Mouse (Mus musculus) MEL (cell line): ENCODE measurements around the gene 5830473C10Rik.

Experiments used
- CTCF ChIP-seq, 3 experiments: IDR thresholded peaks in 2 of 3; conservative IDR thresholded peaks in 1 of 3; 2 replicates each; pipeline ENCODE4 v1.5.1; 2011 to 2012; ENCODE audit warnings: low read length in 3 of 3, low read depth in 2 of 3, mild to moderate bottlenecking in 2 of 3, improper control_type of control experiment in 1 of 3, inconsistent platforms in 1 of 3, mixed read lengths in 1 of 3, moderate library complexity in 1 of 3; ENCODE audit not compliant: control insufficient read depth in 1 of 3, insufficient read depth in 1 of 3, poor library complexity in 1 of 3, severe bottlenecking in 1 of 3
- E2F4 ChIP-seq: IDR thresholded peaks from 2 replicates; pipeline ENCODE4 v1.6.1; 2011; ENCODE audit warnings: low read depth, low read length, improper control_type of control experiment, borderline replicate concordance
- ETS1 ChIP-seq: IDR thresholded peaks from 2 replicates; pipeline ENCODE4 v1.6.1; 2012; ENCODE audit warnings: low read depth, mild to moderate bottlenecking, inconsistent platforms, low read length, improper control_type of control experiment, moderate library complexity
- GATA1 ChIP-seq: IDR thresholded peaks from 2 replicates; pipeline ENCODE4 v1.6.1; 2011; ENCODE audit warnings: low read depth, low read length, improper control_type of control experiment
- MAFK ChIP-seq: IDR thresholded peaks from 2 replicates; pipeline ENCODE4 v1.6.1; 2011; ENCODE audit warnings: low read depth, mild to moderate bottlenecking, low read length, improper control_type of control experiment, borderline replicate concordance
- MEF2A ChIP-seq: IDR thresholded peaks from 2 replicates; pipeline ENCODE4 v1.6.1; 2014; ENCODE audit warnings: low read depth, mild to moderate bottlenecking, inconsistent platforms, low read length, improper control_type of control experiment; ENCODE audit not compliant: poor library complexity, insufficient replicate concordance, severe bottlenecking; ENCODE audit errors: extremely low read depth
- NELFE ChIP-seq: IDR thresholded peaks from 2 replicates; pipeline ENCODE4 v1.6.1; 2011; ENCODE audit warnings: low read depth, low read length, improper control_type of control experiment
- POLR2A ChIP-seq, 2 experiments: IDR thresholded peaks; 2 replicates each; pipeline ENCODE4 v1.6.1; 2011 to 2012; ENCODE audit warnings: low read length in 2 of 2, mild to moderate bottlenecking in 2 of 2, control low read depth in 1 of 2, improper control_type of control experiment in 1 of 2, low read depth in 1 of 2, moderate library complexity in 1 of 2; ENCODE audit not compliant: control insufficient read depth in 1 of 2, insufficient read depth in 1 of 2, poor library complexity in 1 of 2
- POLR2AphosphoS2 ChIP-seq: IDR thresholded peaks from 2 replicates; pipeline ENCODE4 v1.6.1; 2011; ENCODE audit warnings: low read length, improper control_type of control experiment
- RAD21 ChIP-seq: IDR thresholded peaks from 2 replicates; pipeline ENCODE4 v1.6.1; 2011; ENCODE audit warnings: mild to moderate bottlenecking, low read depth, low read length, improper control_type of control experiment
- RCOR1 ChIP-seq: IDR thresholded peaks from 2 replicates; pipeline ENCODE4 v1.6.1; 2012; ENCODE audit warnings: low read depth, mild to moderate bottlenecking, inconsistent platforms, low read length, improper control_type of control experiment
- SIN3A ChIP-seq: IDR thresholded peaks from 2 replicates; pipeline ENCODE4 v1.6.1; 2012; ENCODE audit warnings: low read length, improper control_type of control experiment, inconsistent platforms
- ZC3H11A ChIP-seq: IDR thresholded peaks from 2 replicates; pipeline ENCODE4 v1.6.1; 2012; ENCODE audit warnings: low read depth, mild to moderate bottlenecking, inconsistent platforms, low read length, improper control_type of control experiment
- ZKSCAN1 ChIP-seq: IDR thresholded peaks from 2 replicates; pipeline ENCODE4 v1.6.1; 2012; ENCODE audit warnings: low read depth, mild to moderate bottlenecking, inconsistent platforms, low read length, improper control_type of control experiment, moderate library complexity

- TF ChIP-seq GATA1 (no peak), POLR2AphosphoS2 (no peak), MEF2A (no peak), SIN3A (no peak), POLR2A (IDR thresholded peaks at IDR 0.05; ENCODE audit: control insufficient read depth in 1 of 2, insufficient read depth in 1 of 2, low read depth in 1 of 2, low read length in 2 of 2, poor library complexity in 1 of 2) (no peak), CTCF (IDR thresholded peaks at IDR 0.05 in 2 of 3, conservative IDR thresholded peaks at IDR 0.05 in 1 of 3; ENCODE audit: control insufficient read depth in 1 of 3, insufficient read depth in 1 of 3, low read depth in 2 of 3, low read length in 3 of 3, poor library complexity in 1 of 3, severe bottlenecking in 1 of 3) (no peak), ZKSCAN1 (no peak), E2F4 (no peak), RCOR1 (no peak), NELFE (no peak), RAD21 (no peak), MAFK (no peak), ZC3H11A (no peak), ETS1 (no peak)
These were observed 48.0 kb downstream of the 5830473C10Rik start for GRCm38 (mm10) chr5:90608906-90609305.
